ENCODE assay signal across 8 mouse cellular contexts in genomic region chr5:129501671-129502070, GRCm38 (mm10). TPM values are rescaled to one million over a fixed set of nuclear protein-coding genes. Genes with fewer than 3 reads are reported as not detected.
DNase-seq lines count a peak whose midpoint lies in the region; ATAC-seq lines count a peak whose summit lies in the region.

No protein-coding gene starts in this region.

- ATAC-seq in CD4-positive, CD25-positive, alpha-beta regulatory T cell, adult 4 months, result no peak
- peak; percentile 52 for ATAC-seq in liver, embryonic 11.5 days (replicated peaks; ENCODE audit: low FRiP score)
- peak; percentile 21; the same call in 1 of the 2 replicates for ATAC-seq in neural tube, embryonic 12.5 days (ENCODE audit: low FRiP score, low read depth)

- H3K36me3 ChIP-seq in hindbrain, embryonic 10.5 days, result peaks cover 37% of the 10 kb centered on the region
- peaks cover 15% of the 10 kb centered on the region for H3K36me3 ChIP-seq in liver, embryonic 11.5 days (ENCODE audit: control insufficient read depth, insufficient read depth, low read length)
- H3K36me3 ChIP-seq in neural tube, embryonic 12.5 days, result peaks cover 27% of the 10 kb centered on the region

- peak overlapping the region; percentile 93 for H3K4me3 ChIP-seq in hindbrain, embryonic 10.5 days
- peak overlapping the region; percentile 100 for H3K4me3 ChIP-seq in liver, embryonic 11.5 days (ENCODE audit: low read depth, low read length)
- H3K4me3 ChIP-seq in neural tube, embryonic 12.5 days, result peak overlapping the region; percentile 100

- H3K4me1 ChIP-seq in hindbrain, embryonic 10.5 days (replicated peaks), result peaks cover 21% of the 10 kb centered on the region
- H3K4me1 ChIP-seq in liver, embryonic 11.5 days (replicated peaks; ENCODE audit: control insufficient read depth, insufficient read depth, low read length), result peaks cover 12% of the 10 kb centered on the region
- peaks cover 15% of the 10 kb centered on the region for H3K4me1 ChIP-seq in neural tube, embryonic 12.5 days

- H3K27ac ChIP-seq in hindbrain, embryonic 10.5 days, result peak overlapping the region; percentile 96
- peak overlapping the region; percentile 36; the same call in 1 of the 2 replicates for H3K27ac ChIP-seq in liver, embryonic 11.5 days (ENCODE audit: low read depth, low read length)
- H3K27ac ChIP-seq in neural tube, embryonic 12.5 days, result no peak overlapping the region

- under 1% methylated on average over 44 of the region's 44 CpGs for WGBS in hindbrain, embryonic 10.5 days
- WGBS in liver, embryonic 11.5 days, result under 1% methylated on average over 41 of the region's 44 CpGs
- under 1% methylated on average over 44 of the region's 44 CpGs for WGBS in neural tube, embryonic 12.5 days

- no peaks in the 10 kb centered on the region for H3K9me3 ChIP-seq in hindbrain, embryonic 10.5 days
- H3K9me3 ChIP-seq in liver, embryonic 11.5 days (ENCODE audit: control insufficient read depth, low read length), result no peaks in the 10 kb centered on the region
- no peaks in the 10 kb centered on the region for H3K9me3 ChIP-seq in neural tube, embryonic 12.5 days

- no peaks in the 10 kb centered on the region for H3K27me3 ChIP-seq in hindbrain, embryonic 10.5 days (ENCODE audit: insufficient read depth, poor library complexity, severe bottlenecking)
- no peaks in the 10 kb centered on the region for H3K27me3 ChIP-seq in liver, embryonic 11.5 days (replicated peaks; ENCODE audit: control insufficient read depth, insufficient read depth, low read length)
- H3K27me3 ChIP-seq in neural tube, embryonic 12.5 days (replicated peaks), result no peaks in the 10 kb centered on the region

- H3K9ac ChIP-seq in liver, embryonic 11.5 days (ENCODE audit: low read depth, low read length), result peak overlapping the region; percentile 82
- H3K9ac ChIP-seq in neural tube, embryonic 12.5 days, result peak overlapping the region; percentile 96

- peak; percentile 34 for DNase-seq in CD4-positive, CD25-positive, alpha-beta regulatory T cell, adult 2 months (ENCODE audit: low read depth, low spot score)
- DNase-seq in urinary bladder, adult 2 months (ENCODE audit: low spot score), result peak; percentile 24
- no peak for DNase-seq in urinary bladder, postnatal 25 days (ENCODE audit: low spot score)
- DNase-seq in hindbrain, embryonic 10.5 days (ENCODE audit: low spot score), result peak; percentile 16
- DNase-seq in liver, embryonic 11.5 days (ENCODE audit: low spot score), result peak; percentile 35
- DNase-seq in urinary bladder, postnatal 4 days (ENCODE audit: low spot score in 2 of 2), result no peak

- peak overlapping the region; percentile 92 for H3K4me2 ChIP-seq in liver, embryonic 11.5 days
- peak overlapping the region; percentile 95 for H3K4me2 ChIP-seq in neural tube, embryonic 12.5 days (replicated peaks)

RNA-seq across cellular contexts. Expression of gene Sfswap, which starts 0.7 kb away (rescaled TPM):
- 10 to 100 TPM; 29.7 to 36.1 TPM for polyA plus RNA-seq in CD4-positive, CD25-positive, alpha-beta regulatory T cell, adult 4 months (2017; shearing (Covaris generic))
- 83.6 and 88.5 TPM in 2 replicates for polyA plus RNA-seq in urinary bladder, adult 2 months (2012; rRNA removed)
- polyA plus RNA-seq in hindbrain, embryonic 10.5 days (2016; fragmentation: Nextera tagmentation; extraction: Ambion mirVana), result 39.8 and 46.3 TPM in 2 replicates
- polyA plus RNA-seq in liver, embryonic 11.5 days (2014; fragmentation: Nextera tagmentation; extraction: Ambion mirVana), result 38.7 and 40.9 TPM in 2 replicates
- 70.3 and 70.8 TPM in 2 replicates for polyA plus RNA-seq in neural tube, embryonic 12.5 days (2016; fragmentation: Nextera tagmentation; extraction: Ambion mirVana)

Comparison
In these comparisons a context has a peak if more than half of its experiments do, and no peak if none do; other contexts are left out.
1. DNase-seq: peak in CD4-positive, CD25-positive, alpha-beta regulatory T cell, adult 2 months (single experiment), urinary bladder, adult 2 months (single experiment), hindbrain, embryonic 10.5 days (single experiment) and liver, embryonic 11.5 days (single experiment); none in urinary bladder, postnatal 25 days (single experiment) and urinary bladder, postnatal 4 days (0 of 2).
2. Peak in every context shown above with its lines, with median percentiles within 50 percentile points of each other: H3K4me3 ChIP-seq.